Mouse (Mus musculus) gastrocnemius, postnatal 25 days (tissue): ENCODE data around the gene Lca5l. TPM values are rescaled to one million over a fixed set of nuclear protein-coding genes. Genes with fewer than 3 reads are reported as not detected.
"Not testable (repeated sequence)": the region's sequence is repeated elsewhere in the genome, so short reads cannot be mapped to it uniquely, and the experiment has no call there.

ENCODE experiments used
- DNase-seq: peaks from one replicate; pipeline ENCODE4 v3.0.0; 2022
- total RNA-seq, 2 experiments: library from RNA; stranded (reverse); gene quantifications; 1 replicate in 1 of 2; 2 replicates in 1 of 2; pipeline ENCODE4 v1.2.3; 2021

The Lca5l gene
- total RNA-seq, 2 experiments from 2014 or later = 0.35 to 0.43 TPM

DNA sequence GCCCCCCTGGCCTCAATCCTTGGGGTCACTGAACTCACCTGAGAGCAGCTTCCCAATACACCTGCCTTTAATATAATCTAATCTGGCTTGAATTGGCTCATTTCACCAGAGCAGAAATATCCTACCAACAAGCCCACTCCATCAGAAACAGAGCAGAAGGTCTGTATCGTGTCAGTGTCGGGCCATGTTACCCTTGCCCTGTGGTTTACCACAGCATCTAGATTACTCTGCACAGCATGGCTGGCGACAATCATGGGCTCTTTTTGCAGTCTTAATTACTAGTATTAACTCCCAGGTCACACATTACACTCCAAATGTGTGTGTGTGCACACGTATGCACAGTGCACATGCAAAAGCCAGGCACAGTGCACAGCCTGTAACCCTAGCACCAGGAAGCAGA, 23.2 kb downstream of the Lca5l start:
- no peak for DNase-seq

DNA sequence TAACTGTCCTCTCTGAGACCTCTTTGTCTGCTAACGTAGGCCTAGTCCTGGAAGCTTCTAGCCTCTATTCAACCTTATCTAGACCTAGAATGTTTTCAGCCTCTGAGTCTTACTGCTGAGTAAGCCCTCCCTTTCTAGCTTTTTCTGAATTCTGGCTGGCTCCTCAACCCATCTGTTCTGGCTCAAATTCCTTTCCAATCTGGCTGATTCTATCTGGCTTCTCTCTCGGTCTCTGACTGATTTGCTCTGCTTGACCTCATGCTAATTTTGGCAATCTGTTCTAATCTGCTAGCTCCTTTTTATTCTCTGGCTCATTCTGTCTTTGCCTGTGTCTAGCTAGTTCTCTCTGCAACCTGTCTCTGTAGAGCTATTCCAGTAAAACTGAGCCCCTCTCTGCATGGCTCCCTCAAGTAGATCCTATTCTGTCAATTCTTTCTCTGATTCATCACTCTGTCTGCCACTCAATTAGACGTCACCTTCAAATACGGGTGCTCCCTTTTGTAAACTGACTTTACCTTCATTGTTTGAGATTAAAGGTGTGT, 26.3 kb downstream of the Lca5l start:
- DNase-seq = no peak

DNA sequence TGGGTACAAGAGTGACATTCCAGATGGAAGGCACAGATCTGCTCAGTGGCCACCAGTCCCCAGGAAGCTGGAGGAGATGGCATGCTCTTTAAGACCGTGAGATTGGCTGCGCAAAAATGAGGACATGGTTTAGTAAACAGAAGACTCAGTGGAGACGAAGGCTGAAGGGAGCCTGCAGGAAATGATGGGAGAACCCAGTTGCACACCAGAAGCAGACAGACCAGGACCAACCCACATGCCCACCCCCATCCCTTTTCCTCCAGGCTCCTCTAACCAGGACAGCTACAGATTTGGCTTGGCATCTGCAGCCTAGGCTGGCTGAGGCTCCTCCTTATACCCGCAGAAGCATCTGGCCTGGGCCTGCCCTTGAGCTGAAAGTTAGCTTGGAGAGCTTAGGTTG, 30.7 kb downstream of the Lca5l start:
- DNase-seq = no peak

DNA sequence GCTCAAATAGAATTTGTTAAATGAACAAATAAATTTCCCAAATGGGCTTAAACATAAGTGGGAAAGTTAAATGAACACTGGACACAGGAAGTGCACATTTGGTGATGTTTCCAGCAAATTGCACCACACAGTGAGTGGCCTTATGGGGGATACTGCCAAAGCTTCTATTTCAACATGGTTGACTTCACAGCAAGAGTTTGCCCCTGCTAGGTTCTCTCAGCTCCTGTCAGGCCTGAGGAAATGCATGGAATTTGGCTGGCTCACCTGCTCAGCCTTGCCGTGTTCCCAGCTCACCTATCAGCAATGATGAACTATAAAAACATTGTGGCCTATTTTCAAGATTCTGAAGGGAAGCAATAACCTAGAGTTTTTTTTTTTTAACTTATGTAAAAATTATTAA, 31.1 kb downstream of the Lca5l start:
- DNase-seq = no peak

DNA sequence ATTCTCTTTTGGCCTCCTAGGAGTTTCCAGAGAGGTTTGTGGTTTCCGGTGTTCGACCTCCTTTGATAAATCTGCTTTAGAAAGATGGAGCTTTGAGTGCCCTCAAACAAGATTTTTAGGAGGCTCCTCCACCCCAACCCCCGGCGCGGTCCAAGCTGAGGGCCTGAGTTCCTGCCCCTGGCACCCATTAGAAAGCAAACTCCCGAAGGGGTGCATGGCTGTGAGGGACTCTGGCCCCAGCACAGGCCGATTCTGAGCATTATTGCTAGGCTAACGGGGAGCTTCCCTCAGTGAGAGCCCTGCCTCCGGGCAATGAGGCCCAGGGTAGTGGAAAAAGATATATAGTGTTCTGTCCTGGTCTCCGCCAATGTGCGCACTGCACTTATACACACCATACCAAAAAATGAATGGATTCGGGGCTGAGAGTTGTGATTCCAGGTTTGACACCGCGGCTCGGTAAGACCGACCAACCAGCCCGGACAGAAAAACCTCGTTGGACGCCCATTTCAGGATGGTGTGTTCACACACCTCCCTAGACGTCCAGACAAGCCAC, 32.2 kb downstream of the Lca5l start:
- no peak for DNase-seq

DNA sequence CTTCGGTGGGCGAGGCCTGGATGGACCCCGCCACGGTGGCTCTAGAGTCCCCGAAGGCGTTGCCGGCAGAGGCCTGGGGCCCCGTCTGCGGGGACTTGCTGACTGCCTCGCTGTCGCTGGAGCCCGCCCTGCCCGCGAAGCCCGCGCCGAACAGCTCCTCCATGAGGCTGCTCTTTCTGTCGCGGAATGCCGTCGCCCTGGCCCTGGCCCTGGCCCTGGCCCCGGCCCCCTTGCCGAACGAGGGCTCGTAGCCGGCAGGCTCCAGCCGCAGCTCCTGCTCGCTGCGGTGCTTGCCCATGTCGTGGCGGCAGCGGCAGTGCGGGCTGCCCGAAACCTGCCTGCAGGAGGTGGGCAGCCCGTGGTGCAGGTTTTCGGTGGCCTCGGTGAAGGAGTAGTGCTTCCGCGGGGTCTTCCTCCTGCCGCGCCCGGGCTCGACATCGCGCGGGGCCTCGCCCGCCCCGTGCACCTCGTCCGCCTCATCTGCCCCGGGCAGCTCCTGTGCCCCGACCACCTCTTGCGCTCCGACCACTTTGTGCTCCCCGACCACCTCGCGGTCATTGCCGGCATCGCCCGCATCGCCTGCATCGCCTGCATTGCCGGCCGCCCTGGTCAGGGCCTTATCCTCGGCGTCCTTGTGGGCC, 32.9 kb downstream of the Lca5l start:
- peak; percentile 57 for DNase-seq

DNA sequence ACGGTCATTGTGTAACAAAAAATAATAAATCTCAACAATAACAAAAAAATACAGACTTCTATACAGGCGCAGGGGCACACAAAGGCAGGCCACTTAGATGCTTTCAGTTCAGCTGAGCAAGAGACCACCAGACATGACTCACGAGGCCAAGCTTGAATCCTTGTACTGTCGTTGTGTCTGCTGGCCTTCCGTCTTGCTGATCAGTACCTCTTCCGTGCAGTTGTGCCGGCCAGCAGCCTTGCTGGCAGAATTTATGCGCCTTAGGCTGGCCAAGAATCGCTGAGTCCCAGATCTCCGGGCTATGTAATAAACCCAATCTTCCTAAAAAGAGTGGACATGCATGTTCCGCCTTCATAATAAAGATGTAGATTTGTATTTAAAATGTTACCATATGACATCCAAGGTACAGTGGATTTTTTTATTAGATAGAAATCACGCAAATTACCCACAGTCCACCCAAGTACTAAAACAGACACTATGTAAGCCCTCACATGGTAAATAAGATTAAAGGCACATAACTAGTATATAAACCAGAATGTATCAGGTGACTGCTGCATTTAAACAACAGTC, 33.5 kb downstream of the Lca5l start:
- DNase-seq = peak; percentile 39

DNA sequence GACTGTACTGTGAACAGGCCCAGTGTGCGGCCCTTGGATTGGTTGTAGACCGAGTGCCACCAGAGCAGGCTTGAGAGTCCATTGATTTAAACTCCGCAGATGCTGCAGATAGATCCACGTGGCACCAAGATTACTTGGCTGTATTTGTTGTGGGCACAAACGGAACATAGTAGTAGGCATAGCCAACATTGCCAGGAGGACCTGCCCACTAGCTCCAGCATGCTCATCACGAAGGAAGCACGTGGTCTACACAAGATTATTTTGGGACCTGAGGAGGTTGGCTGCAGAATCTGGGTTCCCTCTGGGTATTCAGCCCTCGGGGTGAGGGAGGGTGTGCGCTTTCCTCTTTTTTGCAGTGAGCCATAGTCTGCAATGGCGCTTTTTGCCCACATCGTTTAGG, 34.9 kb downstream of the Lca5l start:
- DNase-seq = no peak

DNA sequence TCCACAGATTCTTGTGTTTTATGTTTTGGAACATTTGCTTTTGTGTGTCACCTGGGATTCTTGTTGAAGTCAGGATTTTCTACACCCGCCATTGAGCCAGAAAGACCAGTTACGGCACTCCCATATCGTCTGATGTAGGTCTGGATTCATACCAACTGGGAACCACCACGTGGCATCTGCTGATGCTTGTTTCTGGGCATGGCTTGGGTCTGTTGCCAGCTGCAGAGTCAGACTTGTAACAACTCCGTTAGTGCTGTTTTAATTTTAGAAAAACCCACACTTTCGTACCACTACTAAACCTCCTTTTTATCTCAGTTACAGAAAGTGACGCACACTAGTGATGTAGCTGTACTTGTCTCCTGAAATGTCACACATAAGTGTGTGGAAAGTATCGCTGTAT, 36.1 kb downstream of the Lca5l start:
- DNase-seq = no peak

DNA sequence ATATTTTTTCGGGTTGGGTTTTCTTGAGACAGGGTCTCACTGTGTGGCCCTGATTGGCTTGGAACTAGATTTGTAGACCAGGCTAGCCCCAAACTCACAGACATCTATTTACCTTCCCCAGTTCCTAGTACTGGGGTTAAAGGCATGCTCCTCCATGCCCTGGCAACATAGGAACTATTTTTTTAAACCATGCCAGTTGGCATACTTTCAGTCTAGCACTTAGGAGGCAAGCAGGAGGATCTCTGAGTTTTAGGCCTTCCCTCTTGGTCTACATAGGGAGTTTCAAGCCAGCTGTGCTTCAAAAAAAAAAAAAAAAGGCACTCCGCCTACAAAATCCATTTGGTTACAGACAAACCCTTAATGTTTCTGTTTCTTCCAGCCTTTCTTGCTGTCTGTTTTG, 37.6 kb downstream of the Lca5l start:
- DNase-seq = no peak

DNA sequence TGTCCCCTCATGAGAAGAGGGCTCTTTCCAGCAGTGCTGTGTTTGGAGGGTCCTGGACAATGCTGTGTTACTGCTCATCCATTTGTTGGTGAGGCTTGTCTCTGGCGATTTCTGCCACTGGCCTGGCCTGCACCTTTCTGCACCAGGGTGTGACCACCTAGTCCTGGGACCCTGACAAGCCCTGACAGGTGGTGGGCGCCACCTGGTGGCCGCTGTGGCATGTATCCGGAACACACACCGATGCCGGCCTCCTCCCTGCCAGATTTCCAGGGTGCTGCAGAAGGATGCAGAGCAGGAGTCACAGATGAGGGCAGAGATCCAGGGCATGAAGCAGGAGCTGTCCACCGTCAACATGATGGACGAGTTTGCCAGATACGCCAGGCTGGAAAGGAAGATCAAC, 40.5 kb downstream of the Lca5l start:
- DNase-seq = peak; percentile 60

DNA sequence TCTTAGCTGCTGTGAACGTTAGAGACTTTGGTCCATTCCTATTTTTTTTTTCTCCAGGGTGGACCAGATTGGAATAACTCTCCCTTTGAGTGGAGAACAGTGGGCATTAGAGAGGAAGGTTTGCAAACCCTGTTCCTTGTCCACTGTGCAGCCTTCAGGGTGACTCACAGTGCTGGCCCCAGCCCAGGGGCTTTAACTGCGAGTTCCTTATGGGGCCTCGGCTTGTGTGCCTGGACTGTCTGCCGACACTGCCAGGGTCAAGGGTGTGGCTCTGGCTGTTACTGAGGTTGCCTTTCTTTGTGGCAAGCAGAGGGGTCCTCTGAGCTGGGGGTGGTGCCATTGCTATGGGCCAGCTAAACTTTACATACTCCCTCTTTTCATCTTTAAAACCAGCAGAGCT, 41.1 kb downstream of the Lca5l start:
- DNase-seq = peak; percentile 36

DNA sequence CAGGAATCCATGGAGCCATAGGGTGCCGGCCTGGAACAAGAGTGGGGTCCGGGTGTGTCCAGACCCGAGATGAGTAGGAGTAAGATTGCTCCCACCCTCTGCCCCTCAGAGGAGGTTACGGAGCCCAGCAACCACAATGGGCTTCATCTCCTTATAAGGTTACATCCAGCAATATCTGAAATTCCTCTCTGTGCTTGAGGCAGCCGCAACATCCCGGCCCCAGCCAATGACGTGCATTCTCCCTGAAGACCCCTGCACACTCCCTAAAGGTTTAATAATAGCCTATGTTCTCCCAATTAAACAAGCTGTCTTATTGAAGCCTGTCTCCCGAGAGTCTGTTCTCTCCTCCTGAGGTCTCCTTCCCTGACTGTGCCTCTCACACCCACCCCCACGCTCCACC, 42.8 kb downstream of the Lca5l start:
- DNase-seq = no peak

DNA sequence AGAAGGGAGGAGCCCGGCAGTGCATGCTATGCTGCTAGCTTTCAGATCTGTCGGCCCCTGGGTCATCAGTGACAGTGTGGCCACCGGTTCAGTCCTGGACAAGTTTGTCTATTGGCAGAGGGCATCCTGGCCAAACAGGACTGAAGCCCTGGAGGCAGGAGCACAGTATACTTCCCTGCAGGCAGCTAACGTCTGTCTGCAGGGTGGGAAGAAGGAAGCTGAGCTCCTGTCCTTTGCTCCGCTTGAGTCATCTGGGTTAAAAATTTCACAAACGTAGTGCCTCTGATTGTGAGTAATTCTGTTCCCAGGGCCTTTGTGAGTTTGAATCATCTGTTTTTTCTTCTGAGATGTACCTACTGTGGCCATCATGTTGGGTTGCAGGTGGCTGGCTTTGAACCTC, 43.2 kb downstream of the Lca5l start:
- DNase-seq = no peak

DNA sequence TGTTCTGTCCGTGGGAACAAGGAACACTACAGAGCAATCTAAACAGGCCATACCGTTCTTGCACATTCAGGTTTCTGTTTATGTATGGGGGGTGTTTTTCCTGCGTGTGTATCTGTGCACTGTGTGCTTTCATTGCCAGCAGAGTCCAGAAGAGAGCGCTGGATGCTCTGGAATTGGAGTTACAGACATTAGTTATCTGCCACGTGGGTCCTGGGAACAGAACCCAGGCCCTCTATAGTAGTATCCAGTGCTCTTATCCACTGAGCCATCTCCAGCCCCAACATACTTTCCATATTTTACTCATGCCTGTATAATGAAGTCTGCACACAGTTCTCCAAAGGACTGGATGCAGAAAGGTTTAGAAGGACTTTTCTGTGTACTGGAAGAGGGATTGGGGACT, 46.3 kb downstream of the Lca5l start:
- DNase-seq = no peak

DNA sequence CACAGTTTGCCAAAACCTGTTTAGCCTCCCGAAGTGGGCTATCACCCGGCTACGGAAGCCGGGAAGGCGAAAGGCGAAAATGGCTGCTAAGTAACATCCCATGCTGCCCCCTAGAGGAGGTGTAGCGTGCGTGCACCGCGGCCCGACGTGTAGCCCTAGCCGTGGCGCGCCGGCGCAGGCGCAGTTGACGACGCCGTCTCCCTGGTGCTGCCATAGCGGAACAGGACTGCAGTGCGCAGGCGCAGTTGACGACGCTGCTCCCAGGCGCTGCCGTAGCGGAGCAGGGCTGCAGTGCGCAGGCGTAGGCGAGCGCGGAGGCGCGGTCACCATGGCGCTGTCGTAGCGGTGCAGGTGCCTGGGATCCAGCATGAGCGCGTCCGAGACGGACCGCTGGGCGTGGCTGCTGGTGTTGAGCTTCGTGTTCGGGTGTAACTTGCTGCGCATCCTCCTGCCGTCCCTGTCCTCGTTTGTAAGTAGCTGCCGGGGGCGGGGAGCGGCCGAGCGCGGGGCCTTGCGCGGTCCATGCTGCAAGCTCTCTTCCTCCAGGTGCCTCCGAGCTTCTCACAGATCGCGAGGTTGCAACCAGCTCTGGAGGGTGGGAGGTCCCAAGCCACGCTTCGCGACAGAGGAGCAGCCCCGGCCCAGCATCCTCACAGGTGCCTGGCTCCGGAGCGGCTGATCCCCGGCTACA, 46.8 kb downstream of the Lca5l start, which contains the start of gene Wrb:
Gene Wrb (plus strand): TSS at position 298 of the 691 bp plus-strand sequence.
- peak; percentile 100 for DNase-seq

DNA sequence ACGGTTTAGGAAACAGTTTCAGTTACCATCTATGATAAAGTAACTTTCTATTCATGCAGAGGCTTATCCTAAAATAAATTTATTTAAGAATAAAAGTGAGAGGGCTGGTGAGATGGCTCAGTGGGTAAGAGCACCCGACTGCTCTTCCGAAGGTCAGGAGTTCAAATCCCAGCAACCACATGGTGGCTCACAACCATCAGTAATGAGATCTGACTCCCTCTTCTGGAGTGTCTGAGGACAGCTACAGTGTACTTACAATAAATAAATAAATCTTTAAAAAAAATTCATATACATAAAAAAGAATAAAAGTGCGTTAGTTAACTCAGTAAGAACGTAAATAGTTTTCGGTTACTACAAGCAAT, 47.3 kb downstream of the Lca5l start:
- not testable (repeated sequence) for DNase-seq

DNA sequence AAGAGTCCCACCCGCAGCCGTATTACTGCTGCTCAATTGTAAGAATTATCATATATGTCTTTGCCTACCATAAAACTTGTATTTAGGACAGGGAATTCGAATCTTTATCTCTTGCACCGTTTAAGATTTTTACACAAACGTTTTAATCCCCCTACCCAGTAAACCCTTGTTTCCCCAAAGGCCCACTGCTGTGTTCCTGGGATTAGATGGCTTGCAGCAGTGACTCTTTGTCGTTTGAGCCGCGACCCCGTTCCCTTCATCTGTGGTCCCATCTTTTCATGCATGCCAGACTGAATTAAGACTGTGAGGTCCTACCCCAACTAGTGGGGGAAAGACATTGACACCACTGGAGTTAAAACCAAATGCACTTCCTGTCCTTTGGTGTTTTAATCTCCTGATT, 63.6 kb downstream of the Lca5l start:
- DNase-seq = no peak

DNA sequence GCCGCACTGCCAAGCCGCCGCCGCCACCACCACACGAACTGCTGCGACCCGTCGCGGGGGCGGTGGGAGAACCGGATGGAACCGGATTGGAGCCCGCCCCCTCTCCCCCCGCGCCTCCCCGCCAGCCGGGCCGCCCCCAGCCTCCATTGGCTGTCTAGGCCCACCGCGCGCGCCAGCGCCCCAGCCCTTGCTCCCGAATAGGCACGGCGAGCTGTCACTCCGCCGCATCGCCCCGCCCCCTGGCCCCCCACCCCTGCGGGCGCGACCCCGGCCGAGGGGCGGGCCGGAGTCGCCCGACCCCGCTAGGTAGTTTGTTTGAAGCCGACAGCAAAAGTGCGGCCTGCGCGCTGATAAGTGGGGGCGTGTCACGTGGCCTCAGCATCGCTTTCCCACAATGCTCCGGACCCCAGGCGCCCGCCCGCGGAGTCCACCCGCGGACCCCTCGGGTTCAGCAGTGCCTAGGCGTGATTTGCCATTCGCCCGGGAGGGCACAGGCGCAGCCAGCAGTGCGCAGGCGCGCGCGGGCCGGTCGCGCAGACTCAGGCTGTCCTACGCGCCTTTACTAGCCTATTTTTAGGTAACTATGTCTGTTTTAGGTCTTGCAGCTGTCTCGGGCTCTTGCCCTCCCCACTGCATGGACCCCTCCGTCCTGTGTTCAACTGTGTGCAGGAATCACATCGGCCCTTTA, 64.3 kb downstream of the Lca5l start, which contains the start of gene Hmgn1:
Gene Hmgn1 (minus strand): TSS at position 73 of the 688 bp plus-strand sequence.
- DNase-seq = peak; percentile 99

DNA sequence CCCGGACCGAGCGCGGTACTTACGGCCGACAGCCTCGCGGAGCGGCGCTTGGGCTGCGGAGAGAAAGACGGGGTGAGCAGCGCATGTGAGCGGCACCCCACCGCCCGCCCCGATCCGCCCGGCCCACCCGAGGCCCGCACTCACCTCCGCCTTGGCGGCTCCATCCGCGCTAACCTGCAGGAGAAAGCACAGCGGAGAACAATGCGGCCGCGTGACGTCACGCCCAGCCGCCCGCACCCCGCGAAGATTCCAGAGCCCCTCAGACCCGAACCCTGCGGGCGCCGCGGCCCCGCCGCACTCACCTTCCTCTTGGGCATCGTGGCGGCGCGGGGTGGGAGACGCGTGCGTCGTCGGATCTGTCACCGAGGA, 64.8 kb downstream of the Lca5l start:
- DNase-seq = no peak

DNA sequence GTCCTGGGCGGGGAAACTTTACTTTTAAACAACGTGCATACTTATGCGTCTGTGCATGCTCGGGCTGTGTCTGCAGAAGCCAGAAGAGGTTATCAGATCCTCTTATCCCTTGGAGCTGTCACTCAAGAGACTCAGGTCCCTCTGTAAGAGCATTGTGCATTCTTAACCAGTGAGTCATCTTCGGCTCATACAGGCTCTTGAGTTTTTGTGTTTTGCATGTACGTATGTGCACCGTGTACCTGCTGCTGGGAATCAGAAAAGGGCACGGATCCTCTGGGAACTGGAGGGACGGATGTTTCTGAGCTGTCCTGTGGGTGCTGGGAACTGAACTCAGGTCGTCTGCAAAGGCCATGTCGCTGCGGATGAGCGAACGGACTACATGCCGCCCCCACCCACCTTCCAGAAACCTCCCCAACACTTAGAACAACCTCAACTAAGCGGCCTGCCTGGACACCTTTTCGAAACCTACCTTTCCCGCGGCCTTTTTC, 65.3 kb downstream of the Lca5l start:
- DNase-seq = no peak

DNA sequence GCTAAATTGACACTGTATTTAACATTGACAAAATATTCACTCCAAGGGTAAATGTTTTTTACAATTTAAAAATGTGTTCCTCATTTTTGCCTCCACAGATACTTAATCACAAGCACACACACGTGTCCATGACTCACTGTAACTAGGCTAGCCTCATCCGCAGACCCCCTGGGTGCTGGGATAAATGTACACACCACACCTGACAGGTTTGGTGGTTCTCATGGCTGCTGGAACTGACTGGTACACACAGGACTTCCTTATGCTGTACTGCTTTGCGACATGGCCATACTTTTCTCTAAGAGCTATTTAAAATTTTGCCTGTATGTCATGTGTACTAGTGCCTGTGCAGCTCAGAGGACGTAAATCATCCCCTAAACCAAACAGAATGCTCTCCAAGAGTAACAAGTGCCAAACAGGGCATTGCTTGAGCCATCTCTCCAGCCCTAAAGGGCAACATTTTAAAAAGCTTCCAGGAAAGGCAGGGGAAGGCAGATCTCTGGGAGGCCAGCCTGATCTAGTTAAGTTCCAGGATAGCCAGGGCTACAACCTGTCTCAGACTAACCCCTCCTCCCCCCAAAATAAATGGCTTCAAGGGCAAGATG, 71.9 kb downstream of the Lca5l start:
- no peak for DNase-seq
